ENCODE assay signal across 9 mouse cellular contexts in genomic region chr2:146835241-146835990, GRCm38 (mm10). TPM values are rescaled to one million over a fixed set of nuclear protein-coding genes. Genes with fewer than 3 reads are reported as not detected.
DNase-seq lines count a peak whose midpoint lies in the region; ATAC-seq and TF ChIP-seq lines count a peak whose summit lies in the region.
"Had no signal": no experiment of that assay in that cellular context is flagged by ENCODE, and none has a peak within 500 bp of the region (broad histone marks: within the 10 kb centered on the region; RNA-seq: fewer than 3 reads in every experiment).

No protein-coding gene starts in this region.

- H3K27ac ChIP-seq in heart, embryonic 10.5 days: no peak overlapping the region
- H3K27ac ChIP-seq in ES-Bruce4 (ENCODE audit: insufficient read depth, low read length): no peak overlapping the region
- H3K27ac ChIP-seq in forebrain, embryonic 16.5 days (ENCODE audit: low read length): peak overlapping the region; percentile 61; the same call in 1 of the 2 replicates
- H3K27ac ChIP-seq in midbrain, embryonic 11.5 days (ENCODE audit: low read depth, low read length): peak overlapping the region; percentile 85

- H3K36me3 ChIP-seq in heart, embryonic 10.5 days: no peaks in the 10 kb centered on the region
- H3K36me3 ChIP-seq in ES-Bruce4 (ENCODE audit: control insufficient read depth, insufficient read depth, low read length, poor library complexity, severe bottlenecking): no peaks in the 10 kb centered on the region
- H3K36me3 ChIP-seq in forebrain, embryonic 16.5 days (ENCODE audit: control insufficient read depth, insufficient read depth): no peaks in the 10 kb centered on the region
- H3K36me3 ChIP-seq in midbrain, embryonic 11.5 days (ENCODE audit: control insufficient read depth, insufficient read depth, low read length): no peaks in the 10 kb centered on the region

- no peak for DNase-seq in heart, embryonic 10.5 days (ENCODE audit: low spot score)
- no peak for DNase-seq in heart, postnatal 10 days
- peak; percentile 96 for DNase-seq in midbrain, embryonic 11.5 days (ENCODE audit: low spot score, missing footprints)
- DNase-seq in frontal cortex, postnatal 25 days (ENCODE audit: low spot score in 2 of 2): no peak
- no peak for DNase-seq in cerebellum, postnatal 36 days
- no peak for DNase-seq in gastrocnemius, postnatal 14 days

- H3K4me3 ChIP-seq in heart, embryonic 10.5 days: peak overlapping the region; percentile 54
- peak overlapping the region; percentile 47 for H3K4me3 ChIP-seq in ES-Bruce4 (ENCODE audit: low read depth, low read length)
- peak overlapping the region; percentile 31 for H3K4me3 ChIP-seq in forebrain, embryonic 16.5 days (replicated peaks; ENCODE audit: low read length)
- H3K4me3 ChIP-seq in midbrain, embryonic 11.5 days (ENCODE audit: low read depth, low read length): peak overlapping the region; percentile 28
- H3K4me3 ChIP-seq: myocyte had no signal

- under 1% methylated on average over 20 of the region's 20 CpGs for WGBS in heart, embryonic 10.5 days
- WGBS in forebrain, embryonic 16.5 days: 1% methylated on average over 20 of the region's 20 CpGs
- WGBS in midbrain, embryonic 11.5 days: under 1% methylated on average over 20 of the region's 20 CpGs

- TF ChIP-seq CTCF in ES-Bruce4 (IDR thresholded peaks at IDR 0.05; ENCODE audit: low read depth, low read length): no peak

- no peaks in the 10 kb centered on the region for H3K9me3 ChIP-seq in heart, embryonic 10.5 days
- H3K9me3 ChIP-seq in ES-Bruce4 (replicated peaks; ENCODE audit: control insufficient read depth, insufficient read depth, low read length, poor library complexity, severe bottlenecking): no peaks in the 10 kb centered on the region
- H3K9me3 ChIP-seq in forebrain, embryonic 16.5 days (ENCODE audit: control insufficient read depth, low read length): no peaks in the 10 kb centered on the region
- no peaks in the 10 kb centered on the region for H3K9me3 ChIP-seq in midbrain, embryonic 11.5 days (ENCODE audit: control insufficient read depth, low read length)

- TF ChIP-seq POLR2A in ES-Bruce4 (IDR thresholded peaks at IDR 0.05; ENCODE audit: insufficient read depth, low read length): no peak

- peaks cover 97% of the 10 kb centered on the region for H3K27me3 ChIP-seq in heart, embryonic 10.5 days (ENCODE audit: insufficient read depth, poor library complexity, severe bottlenecking)
- peaks cover 20% of the 10 kb centered on the region for H3K27me3 ChIP-seq in ES-Bruce4 (ENCODE audit: control insufficient read depth, insufficient read depth, low read length, poor library complexity, severe bottlenecking)
- peaks cover 55% of the 10 kb centered on the region for H3K27me3 ChIP-seq in forebrain, embryonic 16.5 days (replicated peaks; ENCODE audit: control insufficient read depth, insufficient read depth, low read length)
- H3K27me3 ChIP-seq in midbrain, embryonic 11.5 days (ENCODE audit: control insufficient read depth, insufficient read depth, low read length): peaks cover 75% of the 10 kb centered on the region

- peak overlapping the region; percentile 42 for H3K9ac ChIP-seq in ES-Bruce4 (ENCODE audit: low read depth, poor library complexity, severe bottlenecking)
- peak overlapping the region; percentile 40 for H3K9ac ChIP-seq in forebrain, embryonic 16.5 days (replicated peaks; ENCODE audit: low read depth, low read length)
- H3K9ac ChIP-seq in midbrain, embryonic 11.5 days (ENCODE audit: low read length): peak overlapping the region; percentile 58

- peak overlapping the region; percentile 45 for H3K4me2 ChIP-seq in forebrain, embryonic 16.5 days (ENCODE audit: low read length)
- peak overlapping the region; percentile 37 for H3K4me2 ChIP-seq in midbrain, embryonic 11.5 days

- 0 out of 2 replicates have a peak, but pooled peaks have one; percentile 13 for ATAC-seq in forebrain, embryonic 16.5 days
- peak; percentile 39 for ATAC-seq in midbrain, embryonic 11.5 days (ENCODE audit: low FRiP score)

- peaks cover 30% of the 10 kb centered on the region for H3K4me1 ChIP-seq in heart, embryonic 10.5 days
- H3K4me1 ChIP-seq in ES-Bruce4 (ENCODE audit: control insufficient read depth, insufficient read depth, low read length): peaks cover 1% of the 10 kb centered on the region
- peaks cover 35% of the 10 kb centered on the region for H3K4me1 ChIP-seq in forebrain, embryonic 16.5 days (replicated peaks; ENCODE audit: control insufficient read depth, insufficient read depth, low read length)
- peaks cover 11% of the 10 kb centered on the region for H3K4me1 ChIP-seq in midbrain, embryonic 11.5 days (ENCODE audit: control insufficient read depth, insufficient read depth, low read length)

- intact Hi-C loops in heart, postnatal 10 days (cut with DNase I): loop anchor here (5.0 to 10.0 kb wide), 2 partner anchors 252 to 349 kb away; partner anchors contain the start of gene Nkx2-4
- intact Hi-C loops in gastrocnemius, postnatal 14 days (cut with DNase I; ENCODE audit: low total_unique reads): loop anchor here (10.0 kb wide), 1 partner anchor 249 kb away; the partner anchor contains the start of gene Nkx2-4

- TF ChIP-seq EP300 in ES-Bruce4 (IDR thresholded peaks at IDR 0.05; ENCODE audit: insufficient read depth, low read depth, low read length): no peak

RNA-seq across cellular contexts. Expression of gene Kiz, which starts 20.2 kb away (rescaled TPM):
- 18.7 and 20.8 TPM in 2 replicates for polyA plus RNA-seq in heart, embryonic 10.5 days (2016; fragmentation: Nextera tagmentation; extraction: Ambion mirVana)
- total RNA-seq in heart, postnatal 10 days (2021): 10 to 100 TPM; 39.9 to 50.6 TPM
- 16.6 and 17.9 TPM in 2 replicates for polyA plus RNA-seq in ES-Bruce4 (2011; ENCODE audit: insufficient read depth, insufficient read length, low read depth, missing spikeins)
- polyA plus RNA-seq in forebrain, embryonic 16.5 days (2015; fragmentation: Nextera tagmentation; extraction: Ambion mirVana): 23.6 and 29.6 TPM in 2 replicates
- 37.4 and 38.0 TPM in 2 replicates for polyA plus RNA-seq in midbrain, embryonic 11.5 days (2014; fragmentation: Nextera tagmentation; extraction: Ambion mirVana)
- 10 to 100 TPM; 19.9 to 25.1 TPM for total RNA-seq in gastrocnemius, postnatal 14 days (2021)

Comparison
In these comparisons a context has a peak if more than half of its experiments do, and no peak if none do; other contexts are left out.
1. H3K27ac ChIP-seq: peak in forebrain, embryonic 16.5 days (single experiment) and midbrain, embryonic 11.5 days (single experiment); none in heart, embryonic 10.5 days (single experiment) and ES-Bruce4 (single experiment).
2. Peak in every context shown above with its lines, with median percentiles within 50 percentile points of each other: H3K4me3 ChIP-seq and H3K9ac ChIP-seq.